Mouse (Mus musculus): ENCODE measurements around the gene Tmem52. TPM values are rescaled to one million over a fixed set of nuclear protein-coding genes. Genes with fewer than 3 reads are reported as not detected.

Gene Tmem52
- polyA plus RNA-seq, 1 experiment from 2014 or later, result not detected

- H3K27ac ChIP-seq (ENCODE audit: low read depth, low read length), result no peak overlapping the region
- WGBS, result 95% methylated on average over 2 of the region's 2 CpGs
Measured at GRCm38 (mm10) chr4:155514810-155515209, 45.9 kb downstream of the Tmem52 start.

GRCm38 (mm10) chr4:155517948-155518517 is 49.1 kb downstream of the Tmem52 start:
- Histone ChIP-seq H3K36me3 (ENCODE audit: control insufficient read depth, insufficient read depth, low read length) (no peaks in the 10 kb centered on the region), H3K9me3 (ENCODE audit: control insufficient read depth, low read length) (no peaks in the 10 kb centered on the region), H3K4me1 (ENCODE audit: control insufficient read depth, insufficient read depth, low read length) (no peaks in the 10 kb centered on the region), H3K27me3 (ENCODE audit: control insufficient read depth, insufficient read depth, low read length) (no peaks in the 10 kb centered on the region), H3K4me3 (ENCODE audit: low read depth, low read length) (no peak overlapping the region), H3K4me2 (ENCODE audit: low read depth) (no peak overlapping the region), H3K27ac (ENCODE audit: low read depth, low read length) (no peak overlapping the region), H3K9ac (ENCODE audit: low read length) (no peak overlapping the region)
- no peak for DNase-seq (ENCODE audit: low spot score)
- no peak for ATAC-seq (ENCODE audit: insufficient read depth, low FRiP score, low TSS enrichment)
- 83% methylated on average over 7 of the region's 7 CpGs for WGBS

More at GRCm38 (mm10) chr4:155514810-155515209, 45.9 kb downstream of the Tmem52 start:
- Histone ChIP-seq H3K27me3 (ENCODE audit: control insufficient read depth, insufficient read depth, low read length) (no peaks in the 10 kb centered on the region), H3K9me3 (ENCODE audit: control insufficient read depth, low read length) (no peaks in the 10 kb centered on the region), H3K4me3 (ENCODE audit: low read depth, low read length) (no peak overlapping the region), H3K4me2 (ENCODE audit: low read depth) (no peak overlapping the region), H3K36me3 (ENCODE audit: control insufficient read depth, insufficient read depth, low read length) (no peaks in the 10 kb centered on the region), H3K4me1 (ENCODE audit: control insufficient read depth, insufficient read depth, low read length) (no peaks in the 10 kb centered on the region), H3K9ac (ENCODE audit: low read length) (no peak overlapping the region)
- ATAC-seq (ENCODE audit: insufficient read depth, low FRiP score, low TSS enrichment) (no peak), DNase-seq (ENCODE audit: low spot score) (no peak)

Other genes with a start within 250 kb of the Tmem52 start
- 15.1 and 16.6 TPM in 2 replicates for gene Ski, start 246.5 kb upstream of the Tmem52 start, polyA plus RNA-seq (2014; fragmentation: Nextera tagmentation; extraction: Ambion mirVana)
- 96.6 and 98.1 TPM in 2 replicates for gene Faap20, start 219.3 kb upstream of the Tmem52 start, polyA plus RNA-seq (2014; fragmentation: Nextera tagmentation; extraction: Ambion mirVana)
- 17.8 and 22.7 TPM in 2 replicates for gene Prkcz, start 107.8 kb upstream of the Tmem52 start, polyA plus RNA-seq (2014; fragmentation: Nextera tagmentation; extraction: Ambion mirVana)
- not detected in 2 replicates for gene Gabrd, start 71.0 kb upstream of the Tmem52 start, polyA plus RNA-seq (2014; fragmentation: Nextera tagmentation; extraction: Ambion mirVana)
- 5.4 and 5.6 TPM in 2 replicates for gene Cfap74, start 59.9 kb upstream of the Tmem52 start, polyA plus RNA-seq (2014; fragmentation: Nextera tagmentation; extraction: Ambion mirVana)
- gene Gnb1, start 22.2 kb downstream of the Tmem52 start, polyA plus RNA-seq (2014; fragmentation: Nextera tagmentation; extraction: Ambion mirVana), result 778 and 796 TPM in 2 replicates
- gene Nadk, start 93.3 kb downstream of the Tmem52 start, polyA plus RNA-seq (2014; fragmentation: Nextera tagmentation; extraction: Ambion mirVana), result 107 and 110 TPM in 2 replicates
- gene Slc35e2, start 132.3 kb downstream of the Tmem52 start, polyA plus RNA-seq (2014; fragmentation: Nextera tagmentation; extraction: Ambion mirVana), result 18.3 and 18.7 TPM in 2 replicates
- gene Cdk11b, start 155.7 kb downstream of the Tmem52 start, polyA plus RNA-seq (2014; fragmentation: Nextera tagmentation; extraction: Ambion mirVana), result 70.5 and 74.7 TPM in 2 replicates
- gene Gm10563, start 176.3 kb downstream of the Tmem52 start, polyA plus RNA-seq (2014; fragmentation: Nextera tagmentation; extraction: Ambion mirVana), result not detected in 2 replicates
- gene Mmp23, start 184.3 kb downstream of the Tmem52 start, polyA plus RNA-seq (2014; fragmentation: Nextera tagmentation; extraction: Ambion mirVana), result 3.2 and 4.0 TPM in 2 replicates
- 13.3 and 14.5 TPM in 2 replicates for gene Mib2, start 200.1 kb downstream of the Tmem52 start, polyA plus RNA-seq (2014; fragmentation: Nextera tagmentation; extraction: Ambion mirVana)
- gene Fndc10, start 225.2 kb downstream of the Tmem52 start, polyA plus RNA-seq (2014; fragmentation: Nextera tagmentation; extraction: Ambion mirVana), result 2.2 and 2.7 TPM in 2 replicates
- 154 and 158 TPM in 2 replicates for gene Ssu72, start 235.7 kb downstream of the Tmem52 start, polyA plus RNA-seq (2014; fragmentation: Nextera tagmentation; extraction: Ambion mirVana)

Data from neural tube, embryonic 11.5 days (tissue).